Mouse (Mus musculus) kidney, postnatal 10 days (tissue): Measurements from ENCODE around the gene Mdn1.

Experiments used
- DNase-seq: peaks from one replicate; pipeline ENCODE4 v3.0.0; 2021; ENCODE audit warnings: mixed read lengths

The Mdn1 gene

GRCm38 (mm10) chr4:32789020-32789419, 132.1 kb downstream of the Mdn1 start:
- no peak for DNase-seq

DNA sequence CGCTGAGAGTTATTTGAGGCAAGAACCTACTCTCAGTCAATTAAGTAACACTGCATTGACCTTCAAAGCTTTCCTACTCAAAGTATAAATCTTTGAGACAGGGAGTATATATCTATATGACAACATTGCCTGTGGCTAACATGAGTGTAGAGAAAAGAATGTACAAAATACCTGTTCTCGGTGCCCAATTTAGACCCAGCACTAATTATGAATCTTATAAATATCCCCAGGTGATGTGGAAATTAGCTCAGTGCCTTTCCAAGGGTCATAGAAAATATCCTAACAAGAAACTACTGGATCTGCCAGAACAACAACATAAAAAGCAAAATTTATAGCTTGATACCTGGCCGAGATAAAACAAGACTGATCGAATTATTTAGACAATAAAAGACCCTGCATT, 142.1 kb downstream of the Mdn1 start:
- DNase-seq: no peak

DNA sequence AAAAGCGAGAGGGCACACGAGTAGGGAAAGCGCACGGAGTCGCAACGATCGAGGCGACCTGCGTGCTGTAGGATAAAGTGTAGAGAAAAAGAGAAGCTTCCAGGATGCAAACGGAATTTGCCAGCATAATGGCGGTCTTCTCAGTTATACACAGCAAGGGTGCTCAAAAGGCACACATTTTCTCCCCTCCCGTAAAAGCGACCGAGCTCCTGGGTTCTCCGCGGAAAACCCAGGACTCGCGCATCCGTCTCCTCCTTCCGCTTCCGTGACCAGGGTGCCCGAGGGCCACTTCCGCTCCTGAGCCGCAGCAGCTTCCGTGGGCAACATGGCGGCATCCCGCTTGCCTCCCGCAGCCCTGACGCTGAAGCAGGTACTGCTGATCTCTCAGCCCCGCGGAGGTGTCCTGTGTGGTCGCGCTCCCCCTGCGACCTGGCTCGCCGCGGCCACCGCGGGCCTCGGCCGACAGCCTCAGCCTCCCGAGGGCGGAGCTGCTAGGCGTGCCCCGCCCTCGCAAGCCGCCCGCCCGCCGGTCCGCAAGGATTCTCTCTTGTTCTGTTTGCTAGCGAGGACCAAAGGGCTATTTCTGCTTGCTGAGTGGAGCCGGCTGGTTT, 143.2 kb downstream of the Mdn1 start, which contains the start of gene Lyrm2:
Lyrm2 (plus strand) TSS at position 288 of the 611 bp plus-strand sequence.
- peak; percentile 86 for DNase-seq

DNA sequence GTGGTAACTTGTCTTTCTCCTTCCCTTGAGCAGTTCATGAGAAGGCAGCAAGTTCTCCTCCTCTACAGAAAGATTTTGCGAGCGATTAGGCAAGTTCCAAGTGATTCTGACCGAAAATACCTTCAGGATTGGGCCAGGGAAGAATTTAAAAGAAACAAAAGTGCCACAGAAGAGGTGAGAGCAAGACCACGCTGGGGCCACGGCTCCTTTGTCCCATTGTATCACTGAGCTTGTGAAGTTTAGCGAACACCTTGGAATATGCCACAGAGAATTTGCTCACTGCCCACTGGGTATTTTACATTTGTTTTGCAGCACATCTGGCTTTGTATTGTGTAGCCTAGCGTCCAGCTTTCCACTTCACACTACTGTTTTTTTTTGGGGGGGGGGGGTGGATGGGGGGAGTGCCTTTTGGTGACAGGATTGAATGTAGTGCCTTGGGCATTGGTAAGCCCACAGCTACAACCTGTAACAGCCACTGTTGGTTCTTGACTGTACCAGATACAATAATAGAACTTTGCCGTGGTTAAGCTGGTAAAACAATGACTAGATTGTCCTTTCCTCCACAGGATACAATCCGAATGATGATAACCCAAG, 143.8 kb downstream of the Mdn1 start:
- no peak for DNase-seq

GRCm38 (mm10) chr4:32817478-32817877, 160.6 kb downstream of the Mdn1 start:
- DNase-seq: no peak

DNA sequence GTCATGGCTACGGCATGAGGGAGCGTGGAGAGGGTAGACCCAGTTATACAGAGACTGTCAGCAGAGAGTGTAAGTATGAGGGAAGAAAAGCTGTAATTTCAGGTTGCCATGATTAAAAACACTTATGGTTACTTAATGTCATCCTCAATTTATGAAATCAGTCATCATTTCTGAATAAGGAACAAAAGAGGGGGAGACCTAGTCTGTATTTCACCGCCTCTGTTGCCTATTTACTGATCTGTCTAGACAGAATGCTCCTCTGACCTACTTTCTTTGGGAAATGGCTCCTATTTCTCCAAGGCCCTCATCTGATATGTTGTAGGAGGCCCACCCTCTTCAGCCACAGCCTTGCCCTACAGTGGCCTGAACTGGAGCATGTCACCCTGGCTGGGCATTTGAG, 163.8 kb downstream of the Mdn1 start:
- DNase-seq: no peak

GRCm38 (mm10) chr4:32824254-32824653, 167.3 kb downstream of the Mdn1 start:
- no peak for DNase-seq
